Mouse (Mus musculus): Measurements from ENCODE around the gene Ucn. TPM values are rescaled to one million over a fixed set of nuclear protein-coding genes. Genes with fewer than 3 reads are reported as not detected.

Ucn gene
- polyA plus RNA-seq, 1 experiment from 2014 or later, result not detected

DNA sequence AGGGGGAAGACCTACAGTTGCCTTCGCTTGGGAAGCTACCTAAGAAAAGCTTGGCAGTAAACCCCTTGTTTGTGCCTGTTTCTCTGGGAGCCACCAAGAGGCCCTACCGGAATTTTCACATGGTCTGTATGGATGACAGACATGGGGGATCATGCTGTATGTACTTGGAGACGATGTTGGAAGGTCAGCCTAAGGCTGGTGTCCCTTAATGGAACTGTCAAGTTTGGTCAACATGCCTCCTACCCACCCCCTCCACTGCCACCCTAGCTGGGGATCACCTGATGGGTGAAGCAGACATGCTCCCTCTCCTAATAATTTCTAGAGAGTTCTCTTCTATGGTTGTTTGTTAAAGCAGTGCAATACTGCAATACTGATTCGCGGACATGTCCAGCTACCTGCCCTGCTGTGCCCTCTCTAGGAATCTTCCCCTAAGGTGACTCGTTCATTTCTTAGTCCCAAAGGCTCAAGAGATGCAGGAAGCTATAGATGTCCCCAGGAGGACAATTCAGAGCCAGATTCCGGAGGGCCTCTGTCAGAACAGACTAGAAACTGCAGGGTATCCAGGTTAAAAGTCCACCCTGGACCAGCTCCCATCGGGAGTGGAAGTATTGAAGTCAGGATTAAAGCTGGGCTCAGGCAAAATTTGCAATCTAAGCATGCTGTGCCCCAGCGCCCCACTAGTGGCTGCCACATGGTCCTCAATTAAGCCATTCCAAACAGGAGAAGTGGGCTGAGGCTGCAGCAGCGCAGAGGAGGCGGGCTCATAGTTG is 42.7 kb downstream of the Ucn start:
- 26% methylated on average over 11 of the region's 11 CpGs for WGBS
- ATAC-seq (ENCODE audit: low FRiP score), result no peak
- Histone ChIP-seq H3K9ac (peak overlapping the region; percentile 56; the same call in 1 of the 2 replicates), H3K4me3 (peak overlapping the region; percentile 62), H3K4me2 (peak overlapping the region; percentile 60), H3K4me1 (replicated peaks) (peaks cover 42% of the 10 kb centered on the region), H3K9me3 (no peaks in the 10 kb centered on the region), H3K36me3 (no peaks in the 10 kb centered on the region), H3K27me3 (peaks cover 92% of the 10 kb centered on the region), H3K27ac (no peak overlapping the region)

DNA sequence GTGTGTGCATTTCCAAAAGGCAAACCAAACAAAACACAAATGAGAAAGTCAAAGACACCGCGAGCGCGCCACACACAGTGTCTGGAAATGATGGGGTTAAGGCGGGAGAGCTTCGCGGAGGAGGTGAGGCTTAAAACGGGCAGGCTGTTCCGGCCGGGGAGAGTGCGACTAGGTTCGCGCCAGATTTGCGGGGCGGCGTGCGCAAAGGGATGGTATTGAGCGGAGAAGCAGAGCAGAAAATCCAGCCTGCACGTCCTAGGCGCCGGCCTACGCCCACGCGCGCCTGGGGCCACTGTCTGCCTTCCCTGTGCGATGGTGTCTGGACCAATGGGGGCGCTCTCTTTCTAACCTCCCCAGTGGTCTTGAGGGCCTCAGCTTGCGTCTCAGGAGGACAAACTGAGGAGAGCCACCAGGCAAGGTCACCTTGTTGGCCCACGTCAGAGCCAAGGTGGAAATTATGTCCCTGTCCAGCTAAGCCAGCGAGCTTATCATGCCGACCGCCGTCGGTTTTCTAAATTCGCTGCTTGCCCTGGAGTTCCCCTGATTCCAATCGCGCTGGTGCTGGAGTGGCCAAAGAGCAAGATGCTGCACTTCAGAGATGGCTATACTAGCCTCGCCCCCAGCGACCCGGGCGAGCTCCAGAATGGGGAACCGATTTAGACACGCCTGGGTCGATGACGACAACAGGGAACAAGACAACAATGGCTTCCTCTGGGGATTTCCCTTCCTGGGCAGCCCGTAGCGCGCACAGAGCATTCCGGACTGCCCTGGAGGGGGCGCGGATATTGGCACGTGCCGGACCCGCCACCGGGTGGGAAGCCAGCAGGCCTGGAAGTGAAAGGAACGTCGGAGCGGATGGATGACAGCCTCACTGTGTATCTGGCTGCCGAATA is 43.6 kb downstream of the Ucn start:
- peaks cover 100% of the 10 kb centered on the region for H3K27me3 ChIP-seq
- H3K4me1 ChIP-seq (replicated peaks), result peaks cover 50% of the 10 kb centered on the region

DNA sequence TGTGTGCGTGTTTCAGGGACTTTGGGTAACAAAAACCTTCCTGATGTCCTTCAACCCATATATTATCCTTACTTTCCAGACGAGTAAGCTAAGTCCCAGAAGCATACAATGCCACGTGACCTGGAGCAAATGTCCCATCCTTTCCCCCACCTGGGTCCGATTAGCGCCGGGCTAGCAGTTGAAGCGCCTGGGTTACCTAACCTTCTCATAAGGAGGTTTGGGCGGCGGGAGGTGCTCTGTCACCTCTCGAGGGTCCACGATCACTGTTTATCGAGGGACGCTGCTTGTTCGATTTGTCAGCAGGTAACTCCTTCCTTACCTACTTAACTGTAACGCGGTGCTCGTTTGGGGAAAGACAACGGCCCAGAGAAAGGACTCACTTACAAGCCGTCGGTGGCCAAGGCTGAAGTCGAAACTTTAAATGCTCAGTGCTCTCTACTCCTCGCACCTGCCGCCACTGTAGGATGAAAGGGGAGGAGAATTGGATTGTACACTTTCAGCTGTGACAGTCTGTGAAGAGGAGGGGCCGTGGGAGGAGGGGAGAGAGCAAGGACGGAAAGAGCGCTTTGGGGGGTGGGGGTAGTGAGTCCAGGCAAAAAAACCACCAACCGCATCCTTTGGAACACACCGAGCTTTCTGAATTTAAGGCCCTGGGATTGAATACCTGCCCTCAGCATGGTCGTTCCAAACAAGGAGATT is 44.4 kb downstream of the Ucn start:
- 1% methylated on average over 28 of the region's 29 CpGs for WGBS
- Histone ChIP-seq H3K4me2 (peak overlapping the region; percentile 60), H3K9ac (no peak overlapping the region), H3K4me3 (peak overlapping the region; percentile 62), H3K27me3 (peaks cover 100% of the 10 kb centered on the region), H3K4me1 (replicated peaks) (peaks cover 52% of the 10 kb centered on the region), H3K9me3 (no peaks in the 10 kb centered on the region), H3K27ac (no peak overlapping the region), H3K36me3 (no peaks in the 10 kb centered on the region)
- no peak for ATAC-seq (ENCODE audit: low FRiP score)

More for the DNA sequence above, 43.6 kb downstream of the Ucn start:
- Histone ChIP-seq H3K9ac (peak overlapping the region; percentile 56; the same call in 1 of the 2 replicates), H3K36me3 (no peaks in the 10 kb centered on the region), H3K27ac (no peak overlapping the region), H3K9me3 (no peaks in the 10 kb centered on the region), H3K4me2 (peak overlapping the region; percentile 60), H3K4me3 (peak overlapping the region; percentile 62)
- 0 out of 2 replicates have a peak, but pooled peaks have one; percentile 19 for ATAC-seq (ENCODE audit: low FRiP score)
- under 1% methylated on average over 59 of the region's 59 CpGs for WGBS

DNA sequence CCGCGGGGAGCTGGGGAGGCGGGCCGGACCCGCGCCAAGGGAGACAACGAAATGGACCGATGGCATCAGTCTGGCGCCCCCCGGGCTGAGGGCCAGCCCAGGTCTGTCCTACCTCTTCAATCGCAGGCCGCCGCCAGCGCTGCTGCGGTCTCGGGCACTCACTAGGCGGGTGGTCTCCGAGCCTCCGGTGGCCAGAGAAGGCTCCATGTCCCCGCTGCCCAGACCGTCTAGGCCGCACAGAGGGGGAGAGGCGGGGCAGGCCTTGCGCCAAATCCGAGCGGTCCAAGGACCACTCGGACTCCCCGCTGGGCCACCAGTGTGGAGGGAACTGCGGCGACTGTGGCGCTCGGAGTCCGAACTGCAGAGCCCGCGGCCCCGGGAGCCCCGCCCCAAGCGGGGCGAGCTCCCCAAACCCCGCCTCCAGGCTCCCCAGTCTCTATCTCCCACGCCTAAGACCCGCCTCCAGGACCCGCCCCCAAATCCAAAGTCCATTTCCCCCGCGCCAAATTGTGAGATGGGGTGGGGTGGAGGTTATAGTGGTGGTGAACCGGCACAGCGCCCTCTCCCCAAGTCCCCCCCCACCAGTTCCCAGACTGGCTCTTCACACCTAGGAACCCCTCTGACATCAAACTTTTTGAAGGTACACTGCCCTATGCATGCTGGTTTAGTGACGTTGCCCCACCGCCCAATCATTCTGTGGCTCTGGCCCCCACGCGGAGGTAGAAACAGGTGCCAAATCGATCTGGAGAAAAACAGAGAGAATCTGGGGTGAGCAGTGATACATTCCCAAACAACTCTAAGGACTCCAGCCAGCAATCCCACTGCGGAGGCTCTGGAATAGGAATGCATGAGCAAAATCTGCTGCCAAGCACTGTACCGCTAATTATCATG is 45.2 kb downstream of the Ucn start:
- Histone ChIP-seq H3K27ac (peak overlapping the region; percentile 73), H3K4me3 (peak overlapping the region; percentile 62), H3K4me2 (peak overlapping the region; percentile 60), H3K9me3 (no peaks in the 10 kb centered on the region), H3K9ac (peak overlapping the region; percentile 85), H3K4me1 (replicated peaks) (peaks cover 52% of the 10 kb centered on the region), H3K36me3 (no peaks in the 10 kb centered on the region), H3K27me3 (peaks cover 95% of the 10 kb centered on the region)
- 1% methylated on average over 49 of the region's 54 CpGs for WGBS
- ATAC-seq (ENCODE audit: low FRiP score), result peak; percentile 50

DNA sequence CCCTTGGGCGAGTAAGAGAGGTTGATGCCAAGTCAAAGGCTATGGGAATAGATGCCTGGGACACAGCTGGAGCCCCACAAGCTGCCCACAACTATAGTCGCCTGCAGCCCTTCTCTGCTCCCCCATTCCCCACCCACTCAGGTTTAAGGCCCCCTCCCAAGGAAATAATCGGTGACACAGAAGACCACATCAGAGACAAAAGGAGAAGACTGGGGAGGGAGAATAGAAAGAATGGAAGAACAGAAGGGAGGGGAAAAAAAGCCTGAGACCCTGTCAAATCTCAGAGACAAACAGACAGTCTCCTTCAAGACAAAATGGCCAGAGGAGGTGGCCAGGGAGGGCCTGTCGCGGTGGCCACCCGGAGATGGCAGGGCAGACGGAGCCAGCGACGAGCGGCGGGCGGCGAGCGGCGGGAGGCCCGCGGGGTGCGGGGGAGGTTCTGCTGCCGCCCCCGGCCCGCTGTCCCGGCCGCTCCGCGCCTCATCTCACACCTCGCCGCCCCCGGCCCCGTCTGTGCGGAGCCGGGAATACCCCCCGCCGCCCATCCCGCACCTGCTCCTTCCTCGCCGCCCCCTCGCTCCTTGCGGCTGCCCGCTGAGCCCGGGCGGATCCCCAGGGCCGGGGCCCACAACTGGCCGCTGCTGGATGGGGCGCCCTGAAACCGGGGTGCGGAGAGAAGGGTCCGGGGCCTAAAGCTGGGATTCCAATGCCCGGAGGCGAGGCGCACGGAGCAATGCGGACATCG is 46.2 kb downstream of the Ucn start:
- H3K36me3 ChIP-seq, result peaks cover 5% of the 10 kb centered on the region; the same call in 1 of the 2 replicates
- H3K9ac ChIP-seq, result peak overlapping the region; percentile 85
- peak overlapping the region; percentile 62 for H3K4me3 ChIP-seq
- ATAC-seq (ENCODE audit: low FRiP score), result no peak
- peak overlapping the region; percentile 60 for H3K4me2 ChIP-seq
- no peaks in the 10 kb centered on the region for H3K9me3 ChIP-seq
- WGBS, result 2% methylated on average over 32 of the region's 53 CpGs
- peaks cover 85% of the 10 kb centered on the region for H3K27me3 ChIP-seq
- H3K4me1 ChIP-seq (replicated peaks), result peaks cover 52% of the 10 kb centered on the region
- H3K27ac ChIP-seq, result peak overlapping the region; percentile 73

Other genes starting within 250 kb of the Ucn start
- 272 and 289 TPM in 2 replicates for gene Ost4, start 231.0 kb downstream of the Ucn start, polyA plus RNA-seq (2015; fragmentation: Nextera tagmentation; extraction: Ambion mirVana)
- gene Emilin1, start 225.4 kb downstream of the Ucn start, polyA plus RNA-seq (2015; fragmentation: Nextera tagmentation; extraction: Ambion mirVana), result 23.6 and 30.2 TPM in 2 replicates
- 8.7 and 9.1 TPM in 2 replicates for gene Khk, start 217.4 kb downstream of the Ucn start, polyA plus RNA-seq (2015; fragmentation: Nextera tagmentation; extraction: Ambion mirVana)
- gene Cgref1, start 193.2 kb downstream of the Ucn start, polyA plus RNA-seq (2015; fragmentation: Nextera tagmentation; extraction: Ambion mirVana), result 30.3 and 34.1 TPM in 2 replicates
- gene Preb, start 178.5 kb downstream of the Ucn start, polyA plus RNA-seq (2015; fragmentation: Nextera tagmentation; extraction: Ambion mirVana), result 110 and 112 TPM in 2 replicates
- gene Tcf23, start 170.2 kb downstream of the Ucn start, polyA plus RNA-seq (2015; fragmentation: Nextera tagmentation; extraction: Ambion mirVana), result 0.04 TPM in 1 of 2 replicates, not detected in the other
- 165 and 184 TPM in 2 replicates for gene Atraid, start 90.5 kb downstream of the Ucn start, polyA plus RNA-seq (2015; fragmentation: Nextera tagmentation; extraction: Ambion mirVana)
- 18.1 and 20.3 TPM in 2 replicates for gene Slc5a6, start 89.9 kb downstream of the Ucn start, polyA plus RNA-seq (2015; fragmentation: Nextera tagmentation; extraction: Ambion mirVana)
- 13.7 and 14.7 TPM in 2 replicates for gene Cad, start 84.0 kb downstream of the Ucn start, polyA plus RNA-seq (2015; fragmentation: Nextera tagmentation; extraction: Ambion mirVana)
- not detected in 2 replicates for gene Dnajc5g, start 32.5 kb downstream of the Ucn start, polyA plus RNA-seq (2015; fragmentation: Nextera tagmentation; extraction: Ambion mirVana)
- 30.5 and 35.0 TPM in 2 replicates for gene Slc30a3, start 30.6 kb downstream of the Ucn start, polyA plus RNA-seq (2015; fragmentation: Nextera tagmentation; extraction: Ambion mirVana)
- 0.16 TPM in 1 of 2 replicates, not detected in the other for gene Trim54, start 22.1 kb downstream of the Ucn start, polyA plus RNA-seq (2015; fragmentation: Nextera tagmentation; extraction: Ambion mirVana)
- 54.2 and 58.2 TPM in 2 replicates for gene Mpv17, start 15.4 kb upstream of the Ucn start, polyA plus RNA-seq (2015; fragmentation: Nextera tagmentation; extraction: Ambion mirVana)
- gene Gm29609, start 41.1 kb upstream of the Ucn start, polyA plus RNA-seq (2015; fragmentation: Nextera tagmentation; extraction: Ambion mirVana), result 0.78 and 1.8 TPM in 2 replicates
- gene Gtf3c2, start 41.3 kb upstream of the Ucn start, polyA plus RNA-seq (2015; fragmentation: Nextera tagmentation; extraction: Ambion mirVana), result 67.5 and 72.2 TPM in 2 replicates
- gene Snx17, start 54.4 kb upstream of the Ucn start, polyA plus RNA-seq (2015; fragmentation: Nextera tagmentation; extraction: Ambion mirVana), result 126 TPM in 2 replicates
- gene Eif2b4, start 54.6 kb upstream of the Ucn start, polyA plus RNA-seq (2015; fragmentation: Nextera tagmentation; extraction: Ambion mirVana), result 77.0 and 77.9 TPM in 2 replicates
- 13.8 and 15.7 TPM in 2 replicates for gene Zfp513, start 63.5 kb upstream of the Ucn start, polyA plus RNA-seq (2015; fragmentation: Nextera tagmentation; extraction: Ambion mirVana)
- gene Ppm1g, start 81.9 kb upstream of the Ucn start, polyA plus RNA-seq (2015; fragmentation: Nextera tagmentation; extraction: Ambion mirVana), result 168 and 173 TPM in 2 replicates
- gene Nrbp1, start 102.0 kb upstream of the Ucn start, polyA plus RNA-seq (2015; fragmentation: Nextera tagmentation; extraction: Ambion mirVana), result 150 and 161 TPM in 2 replicates
- gene Gm9970, start 102.4 kb upstream of the Ucn start, polyA plus RNA-seq (2015; fragmentation: Nextera tagmentation; extraction: Ambion mirVana), result 0.65 TPM in 1 of 2 replicates, not detected in the other
- 2.7 and 3.2 TPM in 2 replicates for gene Krtcap3, start 112.9 kb upstream of the Ucn start, polyA plus RNA-seq (2015; fragmentation: Nextera tagmentation; extraction: Ambion mirVana)
- 33.3 and 34.6 TPM in 2 replicates for gene Ift172, start 152.3 kb upstream of the Ucn start, polyA plus RNA-seq (2015; fragmentation: Nextera tagmentation; extraction: Ambion mirVana)
- 67.4 and 79.7 TPM in 2 replicates for gene Fndc4, start 157.3 kb upstream of the Ucn start, polyA plus RNA-seq (2015; fragmentation: Nextera tagmentation; extraction: Ambion mirVana)
- gene Gckr, start 158.6 kb upstream of the Ucn start, polyA plus RNA-seq (2015; fragmentation: Nextera tagmentation; extraction: Ambion mirVana), result 0.17 and 0.48 TPM in 2 replicates

Measured in hindbrain, embryonic 13.5 days (tissue).